Mouse (Mus musculus) liver, adult (tissue): ENCODE data around the gene Gzmm.

Source experiments
- GATA4 ChIP-seq: IDR thresholded peaks from 2 replicates; pipeline ENCODE4 v1.6.1; 2014; ENCODE audit warnings: mild to moderate bottlenecking, low read length; ENCODE audit not compliant: insufficient replicate concordance

The Gzmm gene

DNA sequence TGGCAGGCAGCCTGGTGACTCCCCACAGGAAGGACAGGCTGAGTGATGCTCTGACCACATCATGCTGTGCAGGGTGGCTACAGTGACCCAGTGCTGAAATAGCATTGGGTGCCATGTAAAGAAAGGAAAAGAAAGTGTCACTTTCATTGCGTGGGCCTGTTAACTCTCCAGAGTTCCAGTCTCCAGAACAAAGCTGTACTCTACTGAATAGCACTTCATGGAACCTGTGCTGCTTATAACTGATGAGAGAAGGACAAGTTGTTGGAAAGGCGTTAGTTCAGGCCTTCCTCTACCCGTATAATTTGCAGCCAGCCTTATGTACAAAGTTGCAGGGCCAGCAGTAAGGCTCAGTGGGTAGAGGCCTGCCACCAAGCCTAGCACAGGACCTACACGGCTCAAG lies at the start of gene Gzmm:
Gene Gzmm (plus strand): TSS at position 301 of the 400 bp plus-strand sequence.
- TF ChIP-seq GATA4: no peak

DNA sequence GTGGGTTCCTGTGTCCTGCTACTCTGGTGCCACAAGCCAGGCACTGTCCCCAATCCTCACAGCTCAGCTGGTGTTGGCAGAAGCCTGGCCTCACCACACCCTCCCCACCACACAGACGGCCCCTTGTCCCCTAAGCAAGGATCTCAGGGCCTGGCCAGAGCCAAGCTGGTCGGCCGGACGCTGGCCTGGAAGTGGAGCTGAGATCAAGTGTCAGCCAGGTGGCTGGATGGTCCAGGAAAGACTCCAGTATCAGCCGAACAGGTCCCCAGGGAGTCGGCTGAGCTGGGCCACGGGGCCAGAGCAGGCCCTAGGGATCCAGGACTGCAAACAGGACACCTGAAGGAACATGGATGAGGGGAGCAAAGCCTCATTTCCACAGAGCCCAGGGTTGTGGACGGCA lies 43.1 kb upstream of the Gzmm start, which contains the start of gene Odf3l2:
Gene Odf3l2 (minus strand): TSS at position 28 of the 400 bp plus-strand sequence.
- no peak for TF ChIP-seq GATA4

GRCm38 (mm10) chr10:79649070-79649751 lies 39.6 kb upstream of the Gzmm start:
- TF ChIP-seq GATA4: no peak

DNA sequence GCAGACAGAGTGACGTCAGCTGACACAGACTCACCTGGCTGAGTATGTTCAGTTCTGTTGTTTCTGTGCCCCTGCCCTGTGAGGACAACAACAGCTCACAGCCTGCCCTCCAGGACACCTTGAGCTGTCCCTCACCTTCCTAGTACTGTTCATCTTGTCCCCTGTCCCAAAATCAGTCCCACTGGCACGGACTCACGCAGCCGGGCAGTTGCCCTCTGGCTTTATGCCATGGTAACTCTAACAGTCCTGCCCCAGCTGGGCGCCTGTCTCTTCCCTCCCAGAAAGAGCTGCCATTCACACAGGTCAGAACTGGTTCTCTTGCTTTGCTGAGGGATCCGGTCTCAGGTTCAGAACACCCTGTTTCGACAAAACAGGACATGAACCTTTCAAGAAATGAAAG lies 36.0 kb upstream of the Gzmm start:
- no peak for TF ChIP-seq GATA4

GRCm38 (mm10) chr10:79654946-79655395 lies 33.8 kb upstream of the Gzmm start:
- no peak for TF ChIP-seq GATA4

- no peak for TF ChIP-seq GATA4
Observed at GRCm38 (mm10) chr10:79658829-79659228, 30.0 kb upstream of the Gzmm start.

- TF ChIP-seq GATA4: no peak
Observed at GRCm38 (mm10) chr10:79660298-79660697, 28.5 kb upstream of the Gzmm start.

- TF ChIP-seq GATA4: no peak
Observed at GRCm38 (mm10) chr10:79661861-79662260, 27.0 kb upstream of the Gzmm start.

DNA sequence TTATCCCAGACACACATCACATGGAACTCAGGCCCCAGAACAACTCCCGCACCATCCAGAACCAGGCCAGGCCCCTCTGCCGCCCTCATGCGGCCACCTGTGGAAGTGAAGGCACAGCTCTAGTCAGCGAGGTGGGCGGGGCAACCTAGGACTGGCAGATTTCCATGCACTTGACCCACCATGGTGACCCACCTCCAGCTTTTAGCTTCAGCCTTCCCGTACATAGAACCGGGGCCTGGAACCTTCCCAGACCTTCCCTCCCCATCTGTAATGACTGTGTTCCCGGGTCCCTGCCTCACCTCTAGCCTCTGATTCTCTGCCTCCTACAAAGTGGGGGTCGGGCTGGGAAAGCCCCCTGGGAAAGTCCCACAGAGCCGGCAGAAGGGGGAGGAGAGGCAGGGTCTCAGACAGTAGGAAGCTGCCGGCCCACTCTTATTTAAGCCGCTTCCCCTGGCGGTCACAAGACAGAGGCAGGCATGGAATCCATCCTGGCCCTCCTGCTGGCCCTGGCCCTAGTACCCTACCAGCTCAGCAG lies 24.6 kb upstream of the Gzmm start, which contains the start of gene Madcam1:
Gene Madcam1 (plus strand): TSS at position 429 of the 535 bp plus-strand sequence.
- TF ChIP-seq GATA4: no peak

DNA sequence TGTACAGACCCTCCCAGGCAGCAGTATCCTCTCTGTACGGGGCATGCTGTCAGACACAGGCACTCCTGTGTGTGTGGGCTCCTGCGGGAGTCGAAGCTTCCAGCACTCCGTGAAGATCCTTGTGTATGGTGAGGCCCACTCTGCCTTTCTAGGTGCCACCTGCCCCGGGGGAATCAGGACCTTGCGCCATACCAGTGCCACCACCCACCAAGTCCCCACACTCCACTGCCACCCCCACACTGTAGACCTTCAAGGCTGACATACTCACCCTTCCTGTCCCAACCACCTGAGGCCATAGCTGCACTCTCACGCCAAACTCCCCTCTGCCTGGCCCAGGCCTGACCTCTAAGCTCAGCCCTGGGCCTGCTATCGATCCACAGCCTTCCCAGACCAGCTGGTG lies 23.8 kb upstream of the Gzmm start:
- TF ChIP-seq GATA4: no peak

DNA sequence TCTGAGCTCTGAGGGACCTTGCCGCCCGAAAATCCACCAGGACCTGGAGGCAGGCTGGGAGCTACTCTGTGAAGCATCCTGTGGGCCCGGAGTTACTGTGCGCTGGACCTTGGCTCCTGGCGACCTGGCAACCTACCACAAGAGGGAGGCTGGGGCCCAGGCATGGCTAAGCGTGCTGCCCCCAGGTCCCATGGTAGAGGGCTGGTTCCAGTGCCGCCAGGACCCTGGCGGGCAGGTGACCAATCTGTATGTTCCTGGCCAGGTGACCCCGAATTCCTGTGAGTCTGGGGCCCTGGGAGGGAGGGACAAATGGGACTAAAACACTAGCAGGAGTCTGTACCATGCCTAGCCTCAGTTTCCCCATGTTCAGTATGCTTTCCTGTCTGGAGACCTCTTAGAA lies 22.3 kb upstream of the Gzmm start:
- no peak for TF ChIP-seq GATA4

GRCm38 (mm10) chr10:79668076-79668475 lies 20.7 kb upstream of the Gzmm start:
- TF ChIP-seq GATA4: no peak

GRCm38 (mm10) chr10:79668771-79669575 lies 19.8 kb upstream of the Gzmm start, which contains the start of gene Tpgs1:
Tpgs1 (plus strand) TSS chr10:79669369.
- TF ChIP-seq GATA4: 0 out of 2 replicates have a peak, but pooled peaks have one; percentile 17

DNA sequence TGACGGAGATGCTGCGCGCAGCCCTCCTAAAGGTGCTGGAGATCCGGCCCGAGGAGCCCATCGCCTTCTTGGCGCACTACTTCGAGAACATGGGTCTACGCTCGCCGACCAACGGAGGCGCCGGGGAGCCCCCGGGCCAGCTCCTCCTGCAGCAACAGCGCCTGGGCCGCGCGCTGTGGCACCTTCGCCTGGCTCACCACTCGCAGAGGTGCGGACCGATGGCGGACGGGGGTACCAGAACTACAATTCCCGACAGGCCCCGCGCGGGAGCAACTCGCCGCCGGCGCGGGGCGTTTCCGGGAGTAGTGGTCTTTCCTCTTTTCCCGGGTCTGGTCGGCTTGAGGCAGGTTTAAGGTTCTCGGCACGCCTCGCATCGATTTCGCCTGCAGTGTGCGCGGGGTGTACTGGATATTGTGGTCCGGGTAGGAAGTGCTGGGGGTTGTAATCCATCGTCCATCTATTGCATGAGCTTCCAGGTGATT lies 19.2 kb upstream of the Gzmm start:
- no peak for TF ChIP-seq GATA4

DNA sequence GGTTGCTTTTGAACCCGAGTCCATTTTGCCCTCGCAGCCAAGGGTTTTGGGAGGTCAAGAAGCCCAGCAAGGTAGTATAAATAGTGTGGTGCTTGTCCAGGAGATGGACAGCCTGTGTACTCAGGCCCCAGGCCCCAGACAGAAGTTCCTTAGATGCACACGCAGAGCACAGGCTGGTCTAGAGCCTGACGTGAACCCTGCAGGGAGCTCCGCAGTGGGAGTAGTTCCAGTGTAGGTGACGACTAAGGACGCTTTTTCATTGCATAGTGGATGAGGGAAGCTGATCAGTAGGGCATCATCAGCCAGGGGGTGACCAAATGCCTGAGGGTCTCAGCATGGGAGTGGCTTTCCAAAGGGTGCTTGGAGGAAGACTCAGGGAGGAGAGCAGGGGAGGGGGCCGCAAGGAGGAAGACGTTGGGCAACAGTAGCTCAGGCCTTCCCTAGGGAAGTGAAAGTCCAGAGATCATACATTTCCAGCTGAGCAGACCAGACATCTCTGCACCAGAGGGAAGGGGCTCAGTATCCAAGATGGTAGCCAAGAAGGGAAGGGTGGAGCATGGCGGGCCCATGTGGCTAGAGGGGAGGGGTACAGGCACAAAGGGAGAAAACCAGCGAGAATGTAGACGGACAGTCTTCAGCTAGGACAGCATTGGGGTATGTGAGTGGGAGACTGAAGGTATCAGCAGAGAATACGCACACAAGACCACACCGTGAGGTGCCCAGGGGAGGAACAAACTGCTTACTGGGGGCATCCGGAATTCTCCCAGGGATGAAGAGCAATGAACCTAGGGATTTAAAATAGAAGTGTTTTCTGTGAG lies 18.5 kb upstream of the Gzmm start:
- no peak for TF ChIP-seq GATA4

- no peak for TF ChIP-seq GATA4
Observed at GRCm38 (mm10) chr10:79671396-79672087, 17.3 kb upstream of the Gzmm start.
